Mouse (Mus musculus): Measurements from ENCODE around the gene Erich6. TPM values are rescaled to one million over a fixed set of nuclear protein-coding genes. Genes with fewer than 3 reads are reported as not detected.

The Erich6 gene
- polyA plus RNA-seq, 1 experiment from 2014 or later: 0.07 TPM

DNA sequence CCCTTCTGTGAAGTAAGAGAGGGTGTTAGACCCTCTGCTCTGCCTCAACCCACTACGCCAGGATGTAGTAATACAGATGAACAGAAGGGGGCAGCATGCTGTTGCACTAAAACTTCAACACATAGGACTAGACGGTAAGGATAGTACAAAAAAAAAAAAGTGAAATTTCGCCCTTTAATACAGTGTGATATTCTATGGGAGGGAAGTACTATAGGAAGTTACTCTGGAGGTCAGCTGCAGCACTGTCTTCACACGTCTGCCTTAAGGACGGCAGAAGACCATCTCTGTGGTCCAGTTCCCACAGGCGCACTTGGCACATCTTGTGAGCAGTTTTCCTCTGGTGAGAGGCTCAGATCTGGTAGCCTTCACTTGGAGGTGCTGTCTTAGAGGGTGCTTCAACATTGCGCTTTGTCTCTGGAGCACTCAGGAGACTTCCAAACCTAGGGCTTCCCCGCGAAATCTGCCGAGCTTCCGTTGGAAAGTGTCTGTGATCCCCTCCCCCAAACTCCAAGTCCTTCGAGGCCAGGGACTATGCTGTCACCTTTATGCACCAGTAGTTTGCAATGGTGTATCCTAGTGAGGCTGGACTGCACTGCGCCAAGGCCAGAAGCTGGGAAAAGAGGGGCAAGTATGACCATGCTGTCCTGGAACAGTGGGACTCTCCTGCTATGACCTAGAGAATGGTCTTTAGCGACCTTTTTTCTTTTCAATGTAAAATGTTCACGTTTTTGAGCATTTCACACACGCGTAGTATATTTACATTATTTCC is 18.5 kb upstream of the Erich6 start:
- Histone ChIP-seq H3K9me3 (replicated peaks; ENCODE audit: control insufficient read depth, low read length) (no peaks in the 10 kb centered on the region), H3K9ac (ENCODE audit: low read length) (no peak overlapping the region), H3K4me1 (ENCODE audit: control insufficient read depth, insufficient read depth, low read length) (no peaks in the 10 kb centered on the region), H3K4me2 (ENCODE audit: low read depth, low read length) (peak overlapping the region; percentile 37), H3K27ac (ENCODE audit: low read length) (no peak overlapping the region), H3K27me3 (ENCODE audit: control insufficient read depth, insufficient read depth, low read length) (no peaks in the 10 kb centered on the region), H3K4me3 (ENCODE audit: low read length) (0 out of 2 replicates have a peak overlapping the region, but pooled peaks have one; percentile 15), H3K36me3 (ENCODE audit: control insufficient read depth, insufficient read depth) (no peaks in the 10 kb centered on the region)
- WGBS: 53% methylated on average over 17 of the region's 17 CpGs
- peak; percentile 49; the same call in 1 of the 2 replicates for ATAC-seq (replicated peaks; ENCODE audit: extremely low read depth, insufficient read depth, low FRiP score)

DNA sequence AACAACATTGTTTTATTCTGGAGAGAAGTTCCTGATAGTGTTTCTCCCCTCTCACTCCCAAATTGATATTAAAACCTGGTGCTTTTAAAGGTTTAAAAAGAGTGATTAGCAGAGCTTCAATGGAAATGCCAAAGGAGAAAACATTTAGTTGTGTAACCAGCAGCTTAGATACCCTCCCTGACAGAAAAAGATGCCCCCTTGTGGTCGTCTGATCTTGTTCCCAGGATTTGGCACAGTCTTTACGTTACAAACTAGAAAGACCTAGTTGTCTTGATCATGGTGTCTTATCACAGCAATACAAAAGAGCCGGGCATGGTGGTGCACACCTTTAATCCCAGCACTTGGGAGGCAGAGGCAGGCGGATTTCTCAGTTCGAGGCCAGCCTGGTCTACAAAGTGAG is 16.9 kb upstream of the Erich6 start:
- Histone ChIP-seq H3K36me3 (ENCODE audit: control insufficient read depth, insufficient read depth) (no peaks in the 10 kb centered on the region), H3K9me3 (replicated peaks; ENCODE audit: control insufficient read depth, low read length) (no peaks in the 10 kb centered on the region), H3K4me2 (ENCODE audit: low read depth, low read length) (no peak overlapping the region), H3K27me3 (ENCODE audit: control insufficient read depth, insufficient read depth, low read length) (no peaks in the 10 kb centered on the region), H3K27ac (ENCODE audit: low read length) (no peak overlapping the region), H3K9ac (ENCODE audit: low read length) (no peak overlapping the region), H3K4me1 (ENCODE audit: control insufficient read depth, insufficient read depth, low read length) (no peaks in the 10 kb centered on the region), H3K4me3 (ENCODE audit: low read length) (no peak overlapping the region)
- no peak for ATAC-seq (replicated peaks; ENCODE audit: extremely low read depth, insufficient read depth, low FRiP score)
- 66% methylated on average over 5 of the region's 5 CpGs for WGBS

DNA sequence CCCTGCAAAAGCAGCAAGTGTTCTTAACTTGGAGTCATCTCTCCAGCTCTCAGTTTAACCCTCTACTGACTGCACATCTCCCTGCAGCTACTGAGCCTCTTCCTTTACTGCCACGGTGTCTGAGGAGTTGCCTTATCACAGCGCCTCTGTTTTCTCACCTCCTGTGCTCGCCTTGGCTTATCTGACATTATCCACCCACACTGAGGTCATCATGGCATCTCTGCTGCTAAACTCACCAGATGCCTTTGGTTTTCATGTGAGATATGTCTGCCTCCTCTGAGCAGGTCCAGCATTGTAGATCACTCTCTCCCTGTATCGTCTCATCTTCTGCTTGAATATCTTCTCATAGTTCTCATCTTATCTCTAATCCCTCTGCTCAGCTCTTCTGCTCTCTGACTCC is 13.3 kb upstream of the Erich6 start:
- no peaks in the 10 kb centered on the region for H3K9me3 ChIP-seq (replicated peaks; ENCODE audit: control insufficient read depth, low read length)
- H3K27me3 ChIP-seq (ENCODE audit: control insufficient read depth, insufficient read depth, low read length): no peaks in the 10 kb centered on the region
- H3K36me3 ChIP-seq (ENCODE audit: control insufficient read depth, insufficient read depth): no peaks in the 10 kb centered on the region
- no peak overlapping the region for H3K4me3 ChIP-seq (ENCODE audit: low read length)
- H3K9ac ChIP-seq (ENCODE audit: low read length): no peak overlapping the region
- no peak for ATAC-seq (replicated peaks; ENCODE audit: extremely low read depth, insufficient read depth, low FRiP score)
- no peak overlapping the region for H3K27ac ChIP-seq (ENCODE audit: low read length)
- H3K4me2 ChIP-seq (ENCODE audit: low read depth, low read length): no peak overlapping the region
- no peaks in the 10 kb centered on the region for H3K4me1 ChIP-seq (ENCODE audit: control insufficient read depth, insufficient read depth, low read length)
- 40% methylated on average over 4 of the region's 4 CpGs for whole genome bisulfite sequencing

DNA sequence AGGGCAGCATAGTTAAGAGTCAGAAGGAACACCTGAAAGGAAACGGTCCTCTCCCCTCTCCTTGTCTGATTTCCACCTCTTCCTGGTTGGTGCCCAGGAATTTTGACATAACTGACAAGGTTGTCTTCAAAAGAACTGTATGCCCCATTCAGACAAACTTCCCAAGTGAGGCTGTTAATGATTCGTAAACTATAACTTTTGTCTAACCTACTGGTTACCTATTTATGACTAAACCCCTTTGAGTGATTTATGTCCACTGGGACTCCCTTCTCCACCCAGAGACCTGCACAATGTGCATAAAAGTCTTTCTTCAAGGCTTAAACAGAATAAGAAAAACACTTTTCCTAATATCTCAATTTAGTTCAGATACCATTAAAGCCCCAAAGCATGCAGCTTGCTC is 10.2 kb upstream of the Erich6 start:
- Histone ChIP-seq H3K9me3 (replicated peaks; ENCODE audit: control insufficient read depth, low read length) (no peaks in the 10 kb centered on the region), H3K9ac (ENCODE audit: low read length) (no peak overlapping the region), H3K4me3 (ENCODE audit: low read length) (no peak overlapping the region), H3K27me3 (ENCODE audit: control insufficient read depth, insufficient read depth, low read length) (no peaks in the 10 kb centered on the region), H3K27ac (ENCODE audit: low read length) (no peak overlapping the region), H3K4me2 (ENCODE audit: low read depth, low read length) (no peak overlapping the region), H3K36me3 (ENCODE audit: control insufficient read depth, insufficient read depth) (no peaks in the 10 kb centered on the region), H3K4me1 (ENCODE audit: control insufficient read depth, insufficient read depth, low read length) (no peaks in the 10 kb centered on the region)
- 78% methylated on average over 2 of the region's 2 CpGs for WGBS
- no peak for ATAC-seq (replicated peaks; ENCODE audit: extremely low read depth, insufficient read depth, low FRiP score)

DNA sequence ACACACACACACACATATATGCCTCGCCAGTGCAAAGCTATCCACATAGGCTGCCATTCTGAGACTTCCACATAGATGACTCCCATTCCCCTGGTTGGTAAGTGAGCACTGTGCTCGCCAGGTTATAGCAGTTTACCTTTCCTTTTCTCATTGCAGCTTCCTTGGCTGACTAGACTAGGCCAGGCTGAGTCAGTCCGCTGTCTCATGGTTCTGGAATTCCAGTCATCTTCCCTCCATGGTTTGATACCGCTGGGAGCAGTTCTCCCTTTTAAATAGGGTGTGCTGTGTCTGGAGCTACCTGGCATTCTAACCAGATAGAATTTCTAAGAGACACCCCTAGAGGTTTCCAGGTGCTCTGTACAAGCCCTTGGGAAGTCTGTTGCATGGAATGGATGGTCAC is 9.2 kb upstream of the Erich6 start:
- H3K27me3 ChIP-seq (ENCODE audit: control insufficient read depth, insufficient read depth, low read length): no peaks in the 10 kb centered on the region
- H3K36me3 ChIP-seq (ENCODE audit: control insufficient read depth, insufficient read depth): no peaks in the 10 kb centered on the region
- H3K9me3 ChIP-seq (replicated peaks; ENCODE audit: control insufficient read depth, low read length): no peaks in the 10 kb centered on the region
- no peaks in the 10 kb centered on the region for H3K4me1 ChIP-seq (ENCODE audit: control insufficient read depth, insufficient read depth, low read length)
- WGBS: 72% methylated on average over 4 of the region's 4 CpGs
- no peak overlapping the region for H3K27ac ChIP-seq (ENCODE audit: low read length)
- H3K4me2 ChIP-seq (ENCODE audit: low read depth, low read length): no peak overlapping the region
- ATAC-seq (replicated peaks; ENCODE audit: extremely low read depth, insufficient read depth, low FRiP score): no peak
- H3K9ac ChIP-seq (ENCODE audit: low read length): no peak overlapping the region
- no peak overlapping the region for H3K4me3 ChIP-seq (ENCODE audit: low read length)

DNA sequence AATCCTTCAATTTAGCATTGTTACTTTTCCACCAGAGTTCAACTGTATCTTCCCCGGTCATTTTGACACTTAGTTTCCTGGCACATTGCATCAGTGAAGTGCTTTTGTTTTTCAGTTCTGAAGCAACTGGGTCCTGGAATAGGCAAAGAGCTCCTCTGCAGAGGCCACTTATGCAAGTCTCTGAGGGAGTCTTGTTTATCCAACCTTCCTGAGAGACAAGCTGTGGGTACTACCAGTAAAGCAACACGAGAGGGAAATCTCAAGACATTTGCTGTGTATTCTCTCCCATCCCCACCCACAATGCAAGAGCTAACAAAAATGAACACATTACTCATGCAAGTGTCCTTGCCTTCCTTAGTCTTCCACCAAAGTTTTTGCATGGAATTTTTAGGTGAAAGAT is 5.3 kb downstream of the Erich6 start:
- WGBS: 69% methylated on average over 2 of the region's 2 CpGs
- Histone ChIP-seq H3K27ac (ENCODE audit: low read length) (no peak overlapping the region), H3K36me3 (ENCODE audit: control insufficient read depth, insufficient read depth) (no peaks in the 10 kb centered on the region)

DNA sequence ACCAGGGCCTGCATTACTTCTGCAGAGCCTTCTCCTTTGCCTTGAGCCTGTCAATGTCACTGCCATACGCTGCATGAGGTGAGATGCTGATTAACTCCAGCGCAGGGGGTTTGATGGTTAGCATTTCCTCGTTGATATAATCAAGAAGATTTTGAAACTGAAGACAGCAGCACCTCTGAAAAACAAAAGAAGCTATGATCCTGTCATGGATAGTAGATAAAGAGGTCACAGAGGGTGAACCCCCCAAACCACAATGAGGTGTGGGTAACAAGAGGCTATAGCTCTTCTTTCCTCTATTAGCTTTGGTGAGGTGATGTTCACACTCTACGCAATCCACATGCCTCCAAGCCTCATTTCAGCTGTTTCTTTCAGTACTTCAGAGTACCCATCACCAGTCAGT is 12.0 kb downstream of the Erich6 start:
- Histone ChIP-seq H3K4me3 (ENCODE audit: low read length) (no peak overlapping the region), H3K4me1 (ENCODE audit: control insufficient read depth, insufficient read depth, low read length) (no peaks in the 10 kb centered on the region), H3K36me3 (ENCODE audit: control insufficient read depth, insufficient read depth) (no peaks in the 10 kb centered on the region), H3K27ac (ENCODE audit: low read length) (no peak overlapping the region), H3K9ac (ENCODE audit: low read length) (no peak overlapping the region), H3K4me2 (ENCODE audit: low read depth, low read length) (no peak overlapping the region), H3K27me3 (ENCODE audit: control insufficient read depth, insufficient read depth, low read length) (no peaks in the 10 kb centered on the region), H3K9me3 (replicated peaks; ENCODE audit: control insufficient read depth, low read length) (no peaks in the 10 kb centered on the region)
- no peak for ATAC-seq (replicated peaks; ENCODE audit: extremely low read depth, insufficient read depth, low FRiP score)
- WGBS: 60% methylated on average over 4 of the region's 4 CpGs

More for the DNA sequence above, 5.3 kb downstream of the Erich6 start:
- H3K9ac ChIP-seq (ENCODE audit: low read length): no peak overlapping the region
- no peak overlapping the region for H3K4me2 ChIP-seq (ENCODE audit: low read depth, low read length)
- ATAC-seq (replicated peaks; ENCODE audit: extremely low read depth, insufficient read depth, low FRiP score): no peak
- no peak overlapping the region for H3K4me3 ChIP-seq (ENCODE audit: low read length)
- H3K9me3 ChIP-seq (replicated peaks; ENCODE audit: control insufficient read depth, low read length): no peaks in the 10 kb centered on the region
- H3K27me3 ChIP-seq (ENCODE audit: control insufficient read depth, insufficient read depth, low read length): no peaks in the 10 kb centered on the region
- no peaks in the 10 kb centered on the region for H3K4me1 ChIP-seq (ENCODE audit: control insufficient read depth, insufficient read depth, low read length)

DNA sequence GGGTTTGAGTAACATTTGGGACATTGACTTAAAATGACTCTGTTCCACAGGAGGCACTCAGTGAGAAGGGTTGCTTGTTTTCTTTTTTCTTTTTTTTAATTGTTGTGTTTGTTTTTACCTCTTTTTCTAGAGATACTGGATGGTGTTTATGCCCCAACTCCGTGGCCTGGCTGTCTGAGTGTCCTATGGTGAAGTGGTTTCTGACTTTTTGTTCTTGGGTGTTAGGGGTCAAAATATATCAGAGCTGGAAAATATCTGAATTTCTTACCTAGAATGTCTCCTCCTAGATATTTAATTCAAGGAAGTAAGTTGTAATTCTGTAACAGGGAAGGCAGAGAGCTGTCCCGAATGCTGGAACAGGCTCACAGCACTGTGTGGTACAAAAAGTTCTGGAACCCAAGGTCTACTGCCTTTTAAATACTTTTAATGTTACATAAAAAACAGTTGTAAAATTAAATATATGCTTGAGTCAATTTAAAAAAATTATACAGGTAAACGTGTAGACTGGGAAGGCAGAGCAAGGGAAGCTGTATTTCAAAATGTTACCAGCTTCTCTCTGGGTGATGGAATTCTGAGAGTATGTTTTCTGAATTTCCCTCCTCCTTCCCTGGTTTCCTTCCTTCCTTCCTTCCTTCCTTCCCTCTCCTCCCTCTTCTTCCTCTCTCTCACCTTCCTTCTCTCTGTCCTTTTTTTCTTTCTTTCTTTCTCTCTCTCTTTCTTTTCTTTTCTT is 14.2 kb downstream of the Erich6 start:
- no peak overlapping the region for H3K9ac ChIP-seq (ENCODE audit: low read length)
- no peaks in the 10 kb centered on the region for H3K27me3 ChIP-seq (ENCODE audit: control insufficient read depth, insufficient read depth, low read length)
- H3K36me3 ChIP-seq (ENCODE audit: control insufficient read depth, insufficient read depth): no peaks in the 10 kb centered on the region
- WGBS: 71% methylated on average over 3 of the region's 3 CpGs
- no peak for ATAC-seq (replicated peaks; ENCODE audit: extremely low read depth, insufficient read depth, low FRiP score)
- H3K27ac ChIP-seq (ENCODE audit: low read length): no peak overlapping the region
- no peaks in the 10 kb centered on the region for H3K9me3 ChIP-seq (replicated peaks; ENCODE audit: control insufficient read depth, low read length)
- H3K4me2 ChIP-seq (ENCODE audit: low read depth, low read length): no peak overlapping the region
- no peaks in the 10 kb centered on the region for H3K4me1 ChIP-seq (ENCODE audit: control insufficient read depth, insufficient read depth, low read length)
- H3K4me3 ChIP-seq (ENCODE audit: low read length): no peak overlapping the region

DNA sequence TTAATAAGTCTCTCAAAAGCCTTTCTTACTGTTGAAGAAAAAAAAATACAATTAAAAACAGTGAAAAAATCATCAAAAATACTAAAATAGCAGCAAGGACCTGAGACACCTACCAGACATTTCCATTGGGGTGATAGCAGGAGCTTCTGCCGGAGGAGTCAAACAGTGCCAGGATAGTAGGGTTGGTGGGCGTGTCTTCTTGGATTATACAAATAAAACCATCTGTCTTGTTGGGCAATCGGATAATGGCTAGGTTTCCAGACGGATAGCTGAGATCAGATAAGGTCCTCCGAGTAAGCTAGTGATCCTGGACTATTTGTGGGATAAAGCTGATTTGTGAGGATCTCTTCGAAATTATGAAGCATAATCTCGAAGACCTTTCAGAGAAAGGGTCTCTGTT is 15.9 kb downstream of the Erich6 start:
- H3K4me2 ChIP-seq (ENCODE audit: low read depth, low read length): no peak overlapping the region
- no peak for ATAC-seq (replicated peaks; ENCODE audit: extremely low read depth, insufficient read depth, low FRiP score)
- no peaks in the 10 kb centered on the region for H3K9me3 ChIP-seq (replicated peaks; ENCODE audit: control insufficient read depth, low read length)
- no peak overlapping the region for H3K27ac ChIP-seq (ENCODE audit: low read length)
- no peaks in the 10 kb centered on the region for H3K36me3 ChIP-seq (ENCODE audit: control insufficient read depth, insufficient read depth)
- no peak overlapping the region for H3K4me3 ChIP-seq (ENCODE audit: low read length)
- no peaks in the 10 kb centered on the region for H3K27me3 ChIP-seq (ENCODE audit: control insufficient read depth, insufficient read depth, low read length)
- no peaks in the 10 kb centered on the region for H3K4me1 ChIP-seq (ENCODE audit: control insufficient read depth, insufficient read depth, low read length)
- H3K9ac ChIP-seq (ENCODE audit: low read length): no peak overlapping the region
- 72% methylated on average over 7 of the region's 7 CpGs for WGBS

All from heart, embryonic 16.5 days (tissue).